Mouse (Mus musculus): Measurements from ENCODE around the gene Ankrd31. TPM values are rescaled to one million over a fixed set of nuclear protein-coding genes. Genes with fewer than 3 reads are reported as not detected.
A peak's percentile ranks its signal among the peaks of the same experiment; 100 is the strongest.

Gene Ankrd31
- total and polyA plus RNA-seq, 2 experiments from 2014 or later, result 0.06 TPM; not detected in 1

- Histone ChIP-seq H3K27me3 (ENCODE audit: insufficient read depth, low read length) (peaks cover 11% of the 10 kb centered on the region; the same call in 1 of the 2 replicates), H3K4me3 (ENCODE audit: low read depth, low read length) (no peak overlapping the region), H3K36me3 (ENCODE audit: insufficient read depth) (no peaks in the 10 kb centered on the region), H3K27ac (ENCODE audit: low read depth, low read length) (no peak overlapping the region), H3K9me3 (ENCODE audit: low read length) (no peaks in the 10 kb centered on the region), H3K9ac (no peak overlapping the region), H3K4me2 (ENCODE audit: low read depth) (no peak overlapping the region), H3K4me1 (ENCODE audit: insufficient read depth) (0 out of 2 replicates have a peak, but pooled peaks cover 4% of the 10 kb centered on the region)
- no peak for DNase-seq
- no peak for TF ChIP-seq CTCF (IDR thresholded peaks at IDR 0.05; ENCODE audit: low read depth)
- no peak for ATAC-seq
- WGBS, result 52% methylated on average over 10 of the region's 10 CpGs
Observed at GRCm38 (mm10) chr13:96925991-96926725, 178.1 kb downstream of the Ankrd31 start.

- ATAC-seq (no peak), DNase-seq (no peak)
- WGBS, result 90% methylated on average over 1 of the region's 1 CpGs
- Histone ChIP-seq H3K27me3 (ENCODE audit: insufficient read depth, low read length) (peaks cover 11% of the 10 kb centered on the region; the same call in 1 of the 2 replicates), H3K4me2 (ENCODE audit: low read depth) (no peak overlapping the region), H3K9me3 (ENCODE audit: low read length) (no peaks in the 10 kb centered on the region), H3K4me3 (ENCODE audit: low read depth, low read length) (no peak overlapping the region), H3K4me1 (ENCODE audit: insufficient read depth) (0 out of 2 replicates have a peak, but pooled peaks cover 4% of the 10 kb centered on the region), H3K36me3 (ENCODE audit: insufficient read depth) (no peaks in the 10 kb centered on the region), H3K9ac (no peak overlapping the region), H3K27ac (ENCODE audit: low read depth, low read length) (no peak overlapping the region)
- no peak for TF ChIP-seq CTCF (IDR thresholded peaks at IDR 0.05; ENCODE audit: low read depth)
Observed at GRCm38 (mm10) chr13:96927781-96928180, 179.7 kb downstream of the Ankrd31 start.

GRCm38 (mm10) chr13:96928432-96929039 lies 180.5 kb downstream of the Ankrd31 start:
- H3K27me3 ChIP-seq (ENCODE audit: insufficient read depth, low read length), result peaks cover 11% of the 10 kb centered on the region; the same call in 1 of the 2 replicates
- TF ChIP-seq CTCF (IDR thresholded peaks at IDR 0.05; ENCODE audit: low read depth), result no peak
- no peak overlapping the region for H3K4me2 ChIP-seq (ENCODE audit: low read depth)
- H3K9me3 ChIP-seq (ENCODE audit: low read length), result no peaks in the 10 kb centered on the region
- 0 out of 2 replicates have a peak, but pooled peaks cover 4% of the 10 kb centered on the region for H3K4me1 ChIP-seq (ENCODE audit: insufficient read depth)
- no peak overlapping the region for H3K4me3 ChIP-seq (ENCODE audit: low read depth, low read length)
- no peak overlapping the region for H3K9ac ChIP-seq
- DNase-seq (no peak), ATAC-seq (no peak)
- WGBS, result 20% methylated on average over 8 of the region's 8 CpGs
- no peak overlapping the region for H3K27ac ChIP-seq (ENCODE audit: low read depth, low read length)
- no peaks in the 10 kb centered on the region for H3K36me3 ChIP-seq (ENCODE audit: insufficient read depth)

- Histone ChIP-seq H3K9me3 (ENCODE audit: low read length) (no peaks in the 10 kb centered on the region), H3K27me3 (ENCODE audit: insufficient read depth, low read length) (no peaks in the 10 kb centered on the region), H3K4me2 (ENCODE audit: low read depth) (no peak overlapping the region), H3K4me3 (ENCODE audit: low read depth, low read length) (no peak overlapping the region), H3K27ac (ENCODE audit: low read depth, low read length) (no peak overlapping the region), H3K4me1 (ENCODE audit: insufficient read depth) (no peaks in the 10 kb centered on the region), H3K9ac (no peak overlapping the region), H3K36me3 (ENCODE audit: insufficient read depth) (no peaks in the 10 kb centered on the region)
- DNase-seq (peak; percentile 55), ATAC-seq (peak; percentile 56; the same call in 1 of the 2 replicates)
- 65% methylated on average over 5 of the region's 5 CpGs for WGBS
- TF ChIP-seq CTCF (IDR thresholded peaks at IDR 0.05; ENCODE audit: low read depth), result no peak
Observed at GRCm38 (mm10) chr13:96932745-96933144, 184.7 kb downstream of the Ankrd31 start.

- Histone ChIP-seq H3K36me3 (ENCODE audit: insufficient read depth) (no peaks in the 10 kb centered on the region), H3K4me3 (ENCODE audit: low read depth, low read length) (no peak overlapping the region), H3K9ac (no peak overlapping the region), H3K27me3 (ENCODE audit: insufficient read depth, low read length) (no peaks in the 10 kb centered on the region), H3K9me3 (ENCODE audit: low read length) (no peaks in the 10 kb centered on the region), H3K4me1 (ENCODE audit: insufficient read depth) (no peaks in the 10 kb centered on the region), H3K4me2 (ENCODE audit: low read depth) (no peak overlapping the region), H3K27ac (ENCODE audit: low read depth, low read length) (no peak overlapping the region)
- peak; percentile 21 for DNase-seq
- TF ChIP-seq CTCF (IDR thresholded peaks at IDR 0.05; ENCODE audit: low read depth), result no peak
- WGBS, result 44% methylated on average over 8 of the region's 8 CpGs
- no peak for ATAC-seq
Observed at GRCm38 (mm10) chr13:96933367-96933766, 185.3 kb downstream of the Ankrd31 start.

GRCm38 (mm10) chr13:96936173-96936777 lies 188.2 kb downstream of the Ankrd31 start:
- 67% methylated on average over 6 of the region's 6 CpGs for WGBS
- no peak for DNase-seq
- no peak overlapping the region for H3K9ac ChIP-seq
- H3K36me3 ChIP-seq (ENCODE audit: insufficient read depth), result no peaks in the 10 kb centered on the region
- H3K27me3 ChIP-seq (ENCODE audit: insufficient read depth, low read length), result no peaks in the 10 kb centered on the region
- no peak for TF ChIP-seq CTCF (IDR thresholded peaks at IDR 0.05; ENCODE audit: low read depth)
- H3K27ac ChIP-seq (ENCODE audit: low read depth, low read length), result no peak overlapping the region
- H3K9me3 ChIP-seq (ENCODE audit: low read length), result no peaks in the 10 kb centered on the region
- H3K4me1 ChIP-seq (ENCODE audit: insufficient read depth), result no peaks in the 10 kb centered on the region
- H3K4me2 ChIP-seq (ENCODE audit: low read depth), result no peak overlapping the region
- no peak overlapping the region for H3K4me3 ChIP-seq (ENCODE audit: low read depth, low read length)
- no peak for ATAC-seq

All from forebrain, postnatal 0 days (tissue).